Mouse (Mus musculus) urinary bladder, postnatal 36 days (tissue): ENCODE measurements around the gene Smndc1.

Experiments used
- DNase-seq, 2 experiments: peaks; one replicate each; pipeline ENCODE4 v3.0.0; 2022; ENCODE audit warnings: low spot score in 2 of 2, mixed read lengths in 1 of 2

Gene Smndc1

DNA sequence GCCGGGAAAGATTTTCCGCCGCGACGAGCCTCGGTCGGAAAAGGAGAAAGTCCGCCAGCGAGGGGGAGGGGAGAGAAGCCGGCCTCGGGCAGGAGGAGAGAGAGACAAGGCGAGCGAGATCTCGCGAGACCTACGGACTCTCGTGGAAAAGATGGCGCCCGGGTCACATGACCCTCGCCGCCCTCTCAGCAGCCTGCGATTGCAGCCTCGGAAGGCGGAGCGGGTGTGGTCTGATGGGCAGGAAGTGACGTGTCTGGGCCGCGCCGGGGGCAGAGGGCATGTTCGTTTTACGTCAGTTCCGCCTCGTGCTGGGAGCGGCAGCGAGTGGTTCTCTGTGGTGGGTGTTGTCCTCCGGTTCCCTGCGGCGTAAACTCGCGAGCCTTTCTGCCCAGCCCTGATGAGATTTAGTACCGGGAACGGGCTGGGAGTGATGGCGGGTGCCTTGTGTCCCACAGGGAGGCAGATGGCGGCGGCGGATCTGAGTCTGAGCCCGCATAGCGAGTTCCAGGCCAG lies at the start of gene Smndc1:
Smndc1 (minus strand) TSS at position 84 of the 513 bp plus-strand sequence.
- DNase-seq: peak; percentile 97 to 99

DNA sequence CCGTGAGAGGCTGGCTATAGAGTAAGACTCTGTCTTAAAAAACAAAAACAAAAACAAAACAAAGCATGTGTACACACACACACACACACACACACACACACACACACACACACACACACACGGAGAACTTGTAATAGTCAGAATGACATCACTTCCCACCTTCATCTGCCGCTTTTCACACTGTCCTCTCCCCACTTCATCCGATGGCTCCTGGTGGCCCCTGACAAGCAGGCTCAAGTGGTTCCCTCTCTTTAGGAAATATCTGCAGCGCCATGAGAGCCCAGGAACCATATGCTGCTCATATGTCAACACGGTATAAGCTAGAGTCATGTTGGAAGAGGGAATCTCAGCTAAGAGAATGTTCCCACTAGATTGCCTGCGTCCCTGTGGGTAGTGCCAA lies 49.0 kb upstream of the Smndc1 start:
- DNase-seq: no peak

GRCm38 (mm10) chr19:53437991-53438390 lies 47.6 kb upstream of the Smndc1 start:
- DNase-seq: no peak

- no peak for DNase-seq
Measured at GRCm38 (mm10) chr19:53437311-53437958, 47.1 kb upstream of the Smndc1 start.

- no peak for DNase-seq
Measured at GRCm38 (mm10) chr19:53433949-53434689, 43.7 kb upstream of the Smndc1 start.

DNA sequence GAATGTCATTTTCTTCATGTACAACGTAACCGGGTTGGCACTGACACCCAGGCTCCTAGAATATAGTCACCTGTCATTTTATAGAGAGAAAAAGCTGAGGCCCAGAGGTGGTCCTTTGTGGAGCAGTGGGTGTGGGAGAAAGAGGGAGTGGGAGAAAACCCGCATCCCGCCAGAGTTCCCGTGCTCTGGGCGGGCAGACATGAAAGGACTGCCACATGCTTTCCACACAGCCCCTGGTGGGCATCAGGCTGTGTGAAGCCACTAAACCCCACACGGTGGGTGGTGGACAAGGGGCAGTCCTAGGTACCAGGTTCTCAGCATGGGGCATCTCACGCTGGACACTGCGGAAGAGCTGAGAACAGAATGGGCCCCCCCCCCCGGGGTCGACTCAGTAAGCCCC lies 40.6 kb upstream of the Smndc1 start:
- DNase-seq: no peak

GRCm38 (mm10) chr19:53430356-53430755 lies 40.0 kb upstream of the Smndc1 start:
- no peak for DNase-seq

DNA sequence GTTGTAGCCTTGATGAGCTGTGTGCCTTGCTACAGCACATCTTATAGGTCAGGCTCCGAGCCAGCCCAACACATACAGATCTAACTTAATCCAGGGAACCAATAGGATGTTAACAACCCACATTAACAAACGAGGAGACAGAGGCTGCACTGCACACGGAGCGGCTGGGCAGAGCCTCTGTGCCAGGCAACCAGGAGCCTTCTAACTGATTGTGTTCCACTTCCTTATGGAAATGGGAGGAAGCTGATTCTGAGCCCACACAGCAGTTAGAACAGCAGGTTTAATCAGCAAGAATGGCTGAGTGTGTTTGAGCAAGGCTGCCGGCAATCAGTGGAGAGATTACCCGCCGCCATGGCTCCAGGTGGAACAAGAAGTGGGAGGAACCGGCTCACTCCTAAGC lies 37.4 kb upstream of the Smndc1 start:
- no peak for DNase-seq

DNA sequence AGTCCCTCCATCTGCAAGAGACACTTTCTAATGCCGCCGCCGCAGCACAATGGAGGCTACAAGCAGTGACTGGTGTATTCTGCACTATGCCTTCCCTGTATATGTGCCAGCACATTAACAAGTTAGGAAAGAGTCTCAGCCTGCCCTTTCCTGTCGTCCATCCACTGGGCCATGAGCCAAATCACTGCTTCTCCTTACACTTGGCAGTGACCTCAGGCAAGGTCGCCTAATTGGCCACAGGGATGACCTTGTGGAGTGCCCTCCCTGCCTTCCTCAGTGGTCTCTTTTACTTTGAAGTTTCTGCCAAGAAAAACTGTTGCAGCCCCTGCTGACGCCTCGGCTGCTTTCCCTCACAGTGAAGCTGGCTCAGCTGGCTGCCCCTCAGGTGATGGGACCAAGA lies 37.0 kb upstream of the Smndc1 start:
- no peak for DNase-seq

DNA sequence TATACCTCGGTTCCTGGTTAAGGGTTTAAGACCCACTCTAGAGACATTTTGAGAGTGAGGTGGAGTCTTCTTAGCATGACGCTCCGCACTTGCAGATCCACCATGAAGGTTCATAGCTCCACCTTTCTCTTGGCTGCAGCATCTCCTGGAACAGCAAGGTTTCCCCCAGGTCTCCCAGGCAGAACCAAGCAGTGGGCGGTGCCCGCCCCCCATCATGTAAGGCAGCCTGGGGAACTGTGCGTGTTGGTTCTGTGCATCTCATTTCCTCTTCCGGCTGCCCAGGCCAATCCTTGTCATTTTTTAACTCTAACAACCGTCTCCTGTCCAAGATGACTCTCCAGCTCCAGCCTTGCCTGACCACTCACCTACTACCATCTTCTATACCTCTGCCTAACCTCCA lies 35.4 kb upstream of the Smndc1 start:
- DNase-seq: no peak

DNA sequence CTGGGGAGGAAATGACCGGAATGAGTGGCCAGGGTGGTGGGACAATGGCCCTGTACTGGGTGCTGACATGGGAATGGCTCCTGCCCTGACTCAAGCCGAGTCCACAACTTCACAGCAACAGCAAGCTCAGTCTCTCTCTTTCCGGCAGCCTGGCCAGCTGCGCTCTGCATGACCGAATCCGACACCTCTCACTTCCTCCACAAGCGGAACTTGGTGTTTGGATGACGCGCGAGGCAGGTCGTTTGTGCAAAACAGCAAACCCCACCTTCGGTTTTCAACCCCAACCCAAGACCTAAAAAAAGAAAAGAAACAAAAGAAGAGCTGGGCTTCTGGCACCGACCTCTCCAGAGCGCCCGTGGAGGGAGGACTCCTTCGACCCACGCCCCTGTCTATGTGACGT lies 34.3 kb upstream of the Smndc1 start:
- no peak for DNase-seq

DNA sequence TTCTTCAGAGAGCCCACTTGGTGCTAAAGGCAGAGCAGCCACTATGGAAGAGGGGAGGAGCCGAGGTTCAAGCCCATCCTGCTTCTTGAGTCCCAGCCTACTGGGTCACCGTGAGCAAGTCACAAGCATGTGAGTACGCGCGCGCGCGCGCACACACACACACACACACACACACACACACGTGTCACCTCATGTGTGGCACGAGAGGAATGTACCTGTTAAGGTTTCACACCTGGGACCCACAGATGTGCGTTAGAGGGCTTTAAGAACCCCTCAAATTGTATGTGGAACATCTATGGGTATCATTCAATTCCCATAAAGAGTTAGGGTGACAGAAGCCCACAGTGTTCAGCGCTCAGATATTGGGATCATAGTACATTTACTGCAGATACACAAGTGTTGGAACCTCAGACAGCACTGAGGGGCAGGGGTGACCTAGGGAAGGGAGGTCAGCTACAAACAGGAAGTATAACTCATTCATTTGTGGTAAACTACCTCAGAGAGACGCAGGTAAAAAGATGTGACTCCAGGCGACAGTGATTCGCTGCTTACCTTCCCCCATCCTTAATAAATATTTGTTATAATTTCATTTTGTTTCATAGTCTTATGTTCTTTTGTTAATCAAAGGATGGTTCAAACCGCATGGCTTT lies 33.6 kb upstream of the Smndc1 start:
- no peak for DNase-seq

DNA sequence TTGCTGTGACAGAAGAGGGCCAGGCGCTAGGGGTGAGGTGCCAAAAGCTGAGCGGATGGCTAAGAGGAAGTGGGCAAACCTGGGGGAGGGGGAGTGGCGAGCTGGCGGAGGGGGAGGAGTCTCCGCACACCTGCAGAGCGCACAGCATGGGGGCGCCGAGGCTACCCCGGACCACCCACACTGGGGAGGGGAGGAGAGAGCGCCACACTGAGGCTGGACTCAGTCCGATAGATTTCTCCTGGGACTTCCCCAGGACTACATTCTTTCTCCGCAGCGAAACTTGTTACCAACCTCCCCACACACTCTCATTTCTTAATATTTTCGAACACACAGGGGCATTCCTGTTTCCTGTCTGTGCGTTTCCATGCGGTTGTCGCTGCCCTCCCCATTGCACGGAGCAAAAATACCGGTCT lies 33.0 kb upstream of the Smndc1 start:
- DNase-seq: no peak

DNA sequence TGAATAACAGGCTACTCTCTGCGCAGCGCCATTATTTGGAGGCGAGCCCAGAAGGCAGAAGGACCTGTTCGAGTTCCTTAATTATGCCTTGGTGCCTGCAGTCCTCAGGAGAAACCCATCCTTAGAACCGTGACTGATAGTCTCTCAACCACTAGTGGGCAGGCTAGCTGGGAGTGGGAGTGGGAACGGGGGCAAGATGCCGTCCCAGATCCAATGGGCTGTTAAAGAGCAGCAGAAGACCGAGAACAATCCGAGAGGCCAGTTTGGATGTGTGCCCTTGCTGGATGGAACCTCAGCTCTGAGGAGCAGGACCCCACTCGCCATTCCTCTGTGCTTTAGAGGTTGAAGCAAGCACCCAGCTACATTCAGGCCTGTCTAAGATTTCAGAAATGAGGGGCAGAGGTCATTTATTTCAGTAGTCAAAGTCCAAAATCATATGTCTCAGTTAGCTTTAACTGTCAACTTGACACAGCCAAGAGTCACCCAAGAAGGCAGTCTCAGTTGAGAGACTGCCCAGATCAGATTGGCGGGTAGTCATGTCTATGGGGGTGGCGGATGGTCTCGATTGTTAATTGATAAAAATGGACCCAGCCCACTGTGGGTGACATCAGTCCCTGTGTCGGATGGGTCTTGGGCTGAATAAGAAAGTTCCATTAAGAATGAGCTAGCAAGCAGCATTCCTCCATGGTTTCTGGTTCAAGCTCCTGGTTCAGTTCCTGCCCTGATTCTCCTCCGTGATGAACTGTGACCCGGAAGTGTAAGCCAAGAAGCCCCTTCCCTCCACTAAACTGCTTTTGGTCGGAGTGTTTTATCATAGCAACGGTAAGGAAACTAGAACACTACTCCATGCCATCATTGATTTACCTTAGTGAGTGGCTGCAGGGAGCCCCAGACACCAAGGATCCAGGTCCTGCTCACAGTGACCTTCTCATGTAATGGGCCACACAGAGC lies 32.3 kb upstream of the Smndc1 start:
- no peak for DNase-seq

- DNase-seq: no peak
Measured at GRCm38 (mm10) chr19:53421583-53422188, 31.3 kb upstream of the Smndc1 start.

GRCm38 (mm10) chr19:53420924-53421582 lies 30.7 kb upstream of the Smndc1 start:
- DNase-seq: peak; percentile 68 to 76

DNA sequence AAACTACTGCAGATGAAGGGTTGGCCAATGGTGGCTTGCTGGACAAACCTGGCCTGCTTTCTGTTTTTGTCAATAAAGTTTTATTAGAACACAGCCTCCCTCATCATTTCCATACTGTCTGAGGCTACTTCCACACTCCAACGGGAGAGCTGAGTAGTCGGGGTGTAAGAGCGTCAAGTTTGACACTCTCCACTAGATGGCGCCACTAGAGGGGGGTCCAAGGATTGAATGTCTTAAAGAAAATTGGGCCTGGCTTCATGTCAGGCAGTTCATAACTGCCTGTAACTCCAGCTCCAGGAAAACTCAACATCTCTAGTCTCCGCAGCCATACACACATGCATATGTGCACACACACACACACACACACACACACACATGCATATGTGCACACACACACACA lies 29.5 kb upstream of the Smndc1 start:
- DNase-seq: peak; percentile 32 to 55

GRCm38 (mm10) chr19:53415198-53415597 lies 24.8 kb upstream of the Smndc1 start:
- no peak for DNase-seq

DNA sequence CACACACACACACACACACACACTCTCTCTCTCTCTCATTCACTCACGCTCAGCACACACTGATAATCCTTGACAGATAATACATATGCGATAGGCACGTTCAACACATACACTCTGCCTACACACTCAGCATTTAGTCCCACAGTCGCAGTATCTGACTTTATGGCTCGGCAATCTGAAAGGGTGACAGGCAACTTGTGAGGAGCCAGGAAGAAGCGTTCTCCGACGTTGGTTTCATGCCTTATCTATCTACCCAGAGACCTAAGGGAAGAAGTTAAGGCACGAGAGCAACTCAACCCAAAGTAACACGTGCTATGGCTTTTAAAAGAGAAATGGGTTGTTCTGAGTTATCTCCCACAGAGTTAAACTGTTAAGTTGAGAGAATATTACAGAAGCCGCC lies 24.3 kb upstream of the Smndc1 start:
- no peak for DNase-seq

- DNase-seq: no peak
Measured at GRCm38 (mm10) chr19:53413617-53414380, 23.4 kb upstream of the Smndc1 start.
